Mouse (Mus musculus) brown adipose tissue, adult 24 weeks (tissue): Measurements from ENCODE around the gene Nqo1. TPM values are rescaled to one million over a fixed set of nuclear protein-coding genes. Genes with fewer than 3 reads are reported as not detected.

Experiments used
- H3K27ac ChIP-seq: fragments of 200-500 bp; replicated peaks from 2 replicates; pipeline ENCODE4 v1.5.1; 2012; ENCODE audit warnings: low read depth, mild to moderate bottlenecking, low read length
- H3K4me1 ChIP-seq: fragments of 200-500 bp; 2 replicates; pipeline ENCODE4 v1.6.1; 2012; ENCODE audit warnings: low read length, mixed read lengths; ENCODE audit not compliant: control insufficient read depth, insufficient read depth, insufficient read length
- H3K4me3 ChIP-seq: fragments of 200-500 bp; 2 replicates; pipeline ENCODE4 v1.5.1; 2012; ENCODE audit warnings: low read depth, mild to moderate bottlenecking, low read length, moderate library complexity; ENCODE audit not compliant: insufficient read depth
- polyA plus RNA-seq: library from polyadenylated mRNA; stranded (reverse); fragments of >200 nt; gene quantifications from 2 replicates; pipeline ENCODE4 v1.2.4, GENCODE M21; 2012; ENCODE audit not compliant: missing spikeins, insufficient read depth, insufficient read length

Nqo1 gene
- polyA plus RNA-seq, 1 experiment = 2.9 TPM

- H3K4me3 ChIP-seq = no peak overlapping the region
- no peaks in the 10 kb centered on the region for H3K4me1 ChIP-seq
- H3K27ac ChIP-seq = no peak overlapping the region
These were observed 13.4 kb downstream of the Nqo1 start for GRCm38 (mm10) chr8:107389557-107389956.

- no peak overlapping the region for H3K27ac ChIP-seq
- H3K4me3 ChIP-seq = no peak overlapping the region
- no peaks in the 10 kb centered on the region for H3K4me1 ChIP-seq
These were observed 15.1 kb downstream of the Nqo1 start for GRCm38 (mm10) chr8:107387861-107388260.

GRCm38 (mm10) chr8:107386642-107387041, 16.4 kb downstream of the Nqo1 start:
- Histone ChIP-seq H3K27ac (no peak overlapping the region), H3K4me1 (no peaks in the 10 kb centered on the region), H3K4me3 (no peak overlapping the region)

GRCm38 (mm10) chr8:107386171-107386570, 16.8 kb downstream of the Nqo1 start:
- Histone ChIP-seq H3K4me3 (no peak overlapping the region), H3K27ac (no peak overlapping the region), H3K4me1 (no peaks in the 10 kb centered on the region)

- Histone ChIP-seq H3K4me3 (no peak overlapping the region), H3K4me1 (no peaks in the 10 kb centered on the region), H3K27ac (no peak overlapping the region)
These were observed 17.9 kb downstream of the Nqo1 start for GRCm38 (mm10) chr8:107385063-107385462.

GRCm38 (mm10) chr8:107384651-107385050, 18.4 kb downstream of the Nqo1 start:
- H3K4me1 ChIP-seq = no peaks in the 10 kb centered on the region
- no peak overlapping the region for H3K27ac ChIP-seq
- H3K4me3 ChIP-seq = no peak overlapping the region

GRCm38 (mm10) chr8:107382898-107383297, 20.1 kb downstream of the Nqo1 start:
- Histone ChIP-seq H3K4me3 (no peak overlapping the region), H3K27ac (no peak overlapping the region), H3K4me1 (no peaks in the 10 kb centered on the region)

GRCm38 (mm10) chr8:107381666-107382065, 21.3 kb downstream of the Nqo1 start:
- H3K4me3 ChIP-seq = no peak overlapping the region
- H3K27ac ChIP-seq = no peak overlapping the region
- H3K4me1 ChIP-seq = no peaks in the 10 kb centered on the region

- Histone ChIP-seq H3K4me1 (no peaks in the 10 kb centered on the region), H3K4me3 (no peak overlapping the region), H3K27ac (no peak overlapping the region)
These were observed 22.3 kb downstream of the Nqo1 start for GRCm38 (mm10) chr8:107380734-107381133.

GRCm38 (mm10) chr8:107377346-107377745, 25.7 kb downstream of the Nqo1 start:
- no peak overlapping the region for H3K27ac ChIP-seq
- H3K4me3 ChIP-seq = no peak overlapping the region
- H3K4me1 ChIP-seq = no peaks in the 10 kb centered on the region

- no peaks in the 10 kb centered on the region for H3K4me1 ChIP-seq
- H3K27ac ChIP-seq = no peak overlapping the region
- H3K4me3 ChIP-seq = no peak overlapping the region
These were observed 32.7 kb downstream of the Nqo1 start for GRCm38 (mm10) chr8:107370311-107370710.

Other genes starting within 250 kb of the Nqo1 start
- gene Nfat5, start 109.7 kb downstream of the Nqo1 start, polyA plus RNA-seq = 9.1 and 13.8 TPM in 2 replicates
- gene Nob1, start 21.8 kb upstream of the Nqo1 start, polyA plus RNA-seq = 11.1 and 13.4 TPM in 2 replicates
- gene Wwp2, start 33.2 kb upstream of the Nqo1 start, polyA plus RNA-seq = 6.1 and 7.9 TPM in 2 replicates
- 82.8 and 91.3 TPM in 2 replicates for gene Psmd7, start 185.3 kb upstream of the Nqo1 start, polyA plus RNA-seq